Mouse (Mus musculus): ENCODE results near the gene Arhgap45. TPM values are rescaled to one million over a fixed set of nuclear protein-coding genes. Genes with fewer than 3 reads are reported as not detected.

The Arhgap45 gene
- polyA plus RNA-seq, 1 experiment from 2014 or later = 9.7 TPM

DNA sequence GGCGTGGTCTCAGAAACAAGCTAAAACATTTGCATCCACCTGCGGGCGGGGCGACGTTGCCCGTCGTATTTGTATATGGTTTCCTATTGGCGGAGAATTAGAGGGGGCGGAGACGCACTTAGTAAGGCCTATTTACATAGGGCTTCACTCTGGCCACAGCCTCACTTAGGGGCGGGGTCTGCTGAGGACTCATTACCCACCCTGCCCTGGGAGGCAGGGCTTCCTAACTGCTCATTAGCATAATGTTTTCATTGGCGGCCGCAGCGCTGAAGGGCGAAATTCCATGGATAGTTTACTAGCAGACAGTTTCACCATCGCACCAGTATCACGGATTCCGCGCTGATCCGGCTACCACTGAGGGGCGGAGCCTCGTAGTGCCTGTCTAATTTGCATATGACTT is 31.6 kb upstream of the Arhgap45 start:
- peak overlapping the region; percentile 92 for H3K9ac ChIP-seq (ENCODE audit: low read length)
- ATAC-seq (ENCODE audit: insufficient read depth, low FRiP score) = peak; percentile 93
- no peaks in the 10 kb centered on the region for H3K27me3 ChIP-seq (ENCODE audit: control insufficient read depth, insufficient read depth, low read length)
- H3K9me3 ChIP-seq (replicated peaks; ENCODE audit: control insufficient read depth, low read length) = no peaks in the 10 kb centered on the region
- WGBS = under 1% methylated on average over 22 of the region's 22 CpGs
- peak overlapping the region; percentile 98 for H3K27ac ChIP-seq (ENCODE audit: low read length)
- peak overlapping the region; percentile 90 for H3K4me2 ChIP-seq (ENCODE audit: low read depth, low read length)
- peaks cover 42% of the 10 kb centered on the region for H3K4me1 ChIP-seq (ENCODE audit: control insufficient read depth, insufficient read depth, low read length)
- no peaks in the 10 kb centered on the region for H3K36me3 ChIP-seq (ENCODE audit: control insufficient read depth, insufficient read depth, low read length)
- peak overlapping the region; percentile 72 for H3K4me3 ChIP-seq (replicated peaks; ENCODE audit: low read length)

DNA sequence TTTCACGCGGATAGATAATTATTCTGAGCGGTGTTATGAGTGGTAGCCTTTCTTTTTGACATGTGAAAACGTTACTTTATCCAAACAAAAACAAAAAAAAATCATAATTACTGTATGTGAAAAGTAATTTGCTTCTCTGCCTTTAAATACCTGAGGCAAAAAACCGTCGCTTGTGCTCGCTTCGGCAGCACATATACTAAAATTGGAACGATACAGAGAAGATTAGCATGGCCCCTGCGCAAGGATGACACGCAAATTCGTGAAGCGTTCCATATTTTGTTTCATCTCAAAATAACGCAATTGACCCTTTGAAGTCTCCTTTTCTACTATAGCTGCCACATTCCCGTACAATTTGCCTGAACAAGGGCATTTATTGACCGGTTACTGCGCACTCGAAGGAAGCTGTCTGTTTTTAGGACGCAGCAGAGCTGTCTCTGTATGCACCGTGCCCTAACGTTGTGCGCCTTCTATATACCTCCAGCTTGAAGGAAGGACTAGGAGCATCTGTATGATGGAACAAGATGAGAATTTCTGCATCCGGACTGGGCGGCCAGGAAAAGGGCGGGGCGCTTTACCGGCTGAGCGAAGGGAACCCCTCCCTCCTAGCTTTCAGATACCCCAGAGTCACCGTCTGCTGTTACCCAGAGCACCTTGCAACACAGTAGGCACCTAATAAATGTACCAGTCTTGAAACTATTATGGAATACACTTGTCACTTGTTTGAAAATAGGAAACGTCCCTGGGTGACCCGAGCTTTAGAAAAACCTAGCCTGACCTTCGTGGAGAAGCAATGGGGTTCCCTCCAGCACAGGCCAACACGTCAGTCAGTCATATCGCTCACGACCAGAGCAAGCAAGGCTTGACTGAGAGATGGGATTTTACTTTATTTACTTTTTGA is 30.9 kb upstream of the Arhgap45 start:
- no peaks in the 10 kb centered on the region for H3K36me3 ChIP-seq (ENCODE audit: control insufficient read depth, insufficient read depth, low read length)
- peak overlapping the region; percentile 90 for H3K4me2 ChIP-seq (ENCODE audit: low read depth, low read length)
- peaks cover 42% of the 10 kb centered on the region for H3K4me1 ChIP-seq (ENCODE audit: control insufficient read depth, insufficient read depth, low read length)
- H3K27ac ChIP-seq (ENCODE audit: low read length) = peak overlapping the region; percentile 98
- no peaks in the 10 kb centered on the region for H3K27me3 ChIP-seq (ENCODE audit: control insufficient read depth, insufficient read depth, low read length)
- H3K9me3 ChIP-seq (replicated peaks; ENCODE audit: control insufficient read depth, low read length) = no peaks in the 10 kb centered on the region
- ATAC-seq (ENCODE audit: insufficient read depth, low FRiP score) = no peak
- peak overlapping the region; percentile 72 for H3K4me3 ChIP-seq (replicated peaks; ENCODE audit: low read length)
- WGBS = 3% methylated on average over 35 of the region's 35 CpGs
- H3K9ac ChIP-seq (ENCODE audit: low read length) = peak overlapping the region; percentile 92

DNA sequence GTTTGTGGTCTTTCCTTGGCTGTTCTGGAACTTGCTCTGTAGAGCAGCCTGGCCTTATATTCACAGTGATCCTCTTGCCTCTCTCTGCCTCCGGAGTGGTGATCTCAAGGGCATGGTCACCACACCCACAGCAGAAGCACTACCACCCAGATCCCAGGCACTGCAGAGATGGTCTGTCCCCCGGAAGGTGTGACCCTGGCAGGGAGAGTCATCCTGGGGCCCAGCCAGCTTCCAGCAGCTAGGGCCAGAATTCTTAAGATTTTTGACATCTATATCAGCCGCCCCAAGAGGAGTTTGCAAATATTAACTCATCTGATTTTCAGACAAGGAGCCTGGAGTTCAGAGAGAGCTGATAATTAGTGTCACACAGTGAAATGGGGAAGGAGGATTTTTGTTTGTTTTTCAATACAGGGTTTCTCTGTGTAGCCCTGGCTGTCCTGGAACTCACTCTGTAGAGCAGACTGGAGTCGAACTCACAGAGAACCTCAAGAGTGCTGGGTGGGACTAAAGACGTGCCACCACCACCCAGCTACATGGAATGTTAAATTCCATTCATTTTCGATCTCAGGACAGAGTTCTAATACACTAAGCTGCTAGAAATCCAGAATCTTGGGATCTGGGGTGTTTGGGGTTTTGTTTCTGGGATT is 30.1 kb upstream of the Arhgap45 start:
- peak overlapping the region; percentile 92 for H3K9ac ChIP-seq (ENCODE audit: low read length)
- no peaks in the 10 kb centered on the region for H3K27me3 ChIP-seq (ENCODE audit: control insufficient read depth, insufficient read depth, low read length)
- peak overlapping the region; percentile 98 for H3K27ac ChIP-seq (ENCODE audit: low read length)
- ATAC-seq (ENCODE audit: insufficient read depth, low FRiP score) = no peak
- H3K4me2 ChIP-seq (ENCODE audit: low read depth, low read length) = peak overlapping the region; percentile 90
- peaks cover 7% of the 10 kb centered on the region; the same call in 1 of the 2 replicates for H3K36me3 ChIP-seq (ENCODE audit: control insufficient read depth, insufficient read depth, low read length)
- WGBS = 13% methylated on average over 6 of the region's 6 CpGs
- H3K9me3 ChIP-seq (replicated peaks; ENCODE audit: control insufficient read depth, low read length) = peaks cover 2% of the 10 kb centered on the region; the same call in 1 of the 2 replicates
- H3K4me3 ChIP-seq (replicated peaks; ENCODE audit: low read length) = peak overlapping the region; percentile 72
- H3K4me1 ChIP-seq (ENCODE audit: control insufficient read depth, insufficient read depth, low read length) = peaks cover 42% of the 10 kb centered on the region

DNA sequence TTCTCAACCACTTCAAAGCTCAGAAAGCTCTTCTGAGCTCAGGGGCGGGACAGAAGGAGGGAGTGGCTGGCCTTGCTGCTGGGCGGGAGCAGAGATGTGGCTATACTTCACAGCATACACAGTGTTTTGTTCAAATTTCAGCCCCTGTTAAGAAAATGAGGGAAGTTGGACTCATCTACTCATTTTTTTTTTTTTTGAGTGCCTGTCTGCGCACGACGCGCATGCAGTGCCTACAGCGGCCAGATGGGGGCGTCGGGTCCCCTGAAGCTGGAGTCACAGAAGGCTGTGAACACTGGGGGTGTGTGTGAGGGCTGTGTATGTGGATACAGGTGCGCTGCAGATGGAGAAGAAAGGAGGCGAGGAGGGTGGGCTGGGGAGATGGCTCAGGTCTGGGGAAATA is 29.5 kb upstream of the Arhgap45 start:
- Histone ChIP-seq H3K4me1 (ENCODE audit: control insufficient read depth, insufficient read depth, low read length) (peaks cover 42% of the 10 kb centered on the region), H3K9me3 (replicated peaks; ENCODE audit: control insufficient read depth, low read length) (peaks cover 6% of the 10 kb centered on the region; the same call in 1 of the 2 replicates), H3K9ac (ENCODE audit: low read length) (peak overlapping the region; percentile 92), H3K36me3 (ENCODE audit: control insufficient read depth, insufficient read depth, low read length) (peaks cover 11% of the 10 kb centered on the region), H3K27ac (ENCODE audit: low read length) (peak overlapping the region; percentile 98), H3K27me3 (ENCODE audit: control insufficient read depth, insufficient read depth, low read length) (no peaks in the 10 kb centered on the region), H3K4me3 (replicated peaks; ENCODE audit: low read length) (peak overlapping the region; percentile 64; the same call in 1 of the 2 replicates), H3K4me2 (ENCODE audit: low read depth, low read length) (peak overlapping the region; percentile 90)
- no peak for ATAC-seq (ENCODE audit: insufficient read depth, low FRiP score)
- WGBS = 2% methylated on average over 11 of the region's 11 CpGs

DNA sequence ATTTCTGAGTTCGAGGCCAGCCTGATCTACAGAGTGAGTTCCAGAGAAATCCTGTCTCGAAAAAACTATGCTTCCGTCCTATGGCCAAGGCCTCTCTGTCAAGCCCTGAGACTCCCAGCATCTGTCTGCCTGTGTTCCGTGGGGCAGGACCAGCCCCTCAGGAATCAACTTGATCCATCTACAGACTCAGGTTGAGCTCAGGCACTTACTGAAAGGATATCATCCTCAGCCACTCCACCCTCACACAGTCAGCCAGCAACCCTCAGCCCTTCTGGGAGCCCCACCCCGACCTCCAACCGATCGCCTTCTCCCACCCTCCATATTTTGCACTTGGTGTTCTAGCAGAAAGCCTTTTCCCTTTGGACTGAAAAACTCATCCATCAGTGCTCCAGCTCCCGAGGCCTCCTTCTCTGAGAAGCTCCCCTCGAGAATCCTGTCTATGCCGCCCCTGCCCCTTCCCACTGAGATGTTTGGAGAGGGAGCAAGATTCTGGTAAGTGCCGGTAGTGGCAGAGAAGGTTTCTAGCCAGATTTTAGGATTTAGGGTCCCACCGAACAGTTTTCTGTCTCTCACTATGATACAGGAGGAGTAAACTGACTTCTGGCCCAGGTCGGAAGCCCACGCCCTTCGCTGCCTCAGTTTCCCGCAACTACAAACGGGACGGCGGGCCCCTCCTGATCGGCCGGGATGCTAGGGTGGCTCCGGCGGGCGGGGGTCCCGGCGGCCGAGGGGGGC is 28.5 kb upstream of the Arhgap45 start:
- Histone ChIP-seq H3K27ac (ENCODE audit: low read length) (peak overlapping the region; percentile 98), H3K27me3 (ENCODE audit: control insufficient read depth, insufficient read depth, low read length) (no peaks in the 10 kb centered on the region), H3K9ac (ENCODE audit: low read length) (peak overlapping the region; percentile 92), H3K9me3 (replicated peaks; ENCODE audit: control insufficient read depth, low read length) (peaks cover 6% of the 10 kb centered on the region; the same call in 1 of the 2 replicates), H3K4me1 (ENCODE audit: control insufficient read depth, insufficient read depth, low read length) (peaks cover 36% of the 10 kb centered on the region), H3K4me3 (replicated peaks; ENCODE audit: low read length) (peak overlapping the region; percentile 64), H3K4me2 (ENCODE audit: low read depth, low read length) (peak overlapping the region; percentile 90), H3K36me3 (ENCODE audit: control insufficient read depth, insufficient read depth, low read length) (peaks cover 19% of the 10 kb centered on the region)
- no peak for ATAC-seq (ENCODE audit: insufficient read depth, low FRiP score)
- WGBS = 11% methylated on average over 27 of the region's 27 CpGs

DNA sequence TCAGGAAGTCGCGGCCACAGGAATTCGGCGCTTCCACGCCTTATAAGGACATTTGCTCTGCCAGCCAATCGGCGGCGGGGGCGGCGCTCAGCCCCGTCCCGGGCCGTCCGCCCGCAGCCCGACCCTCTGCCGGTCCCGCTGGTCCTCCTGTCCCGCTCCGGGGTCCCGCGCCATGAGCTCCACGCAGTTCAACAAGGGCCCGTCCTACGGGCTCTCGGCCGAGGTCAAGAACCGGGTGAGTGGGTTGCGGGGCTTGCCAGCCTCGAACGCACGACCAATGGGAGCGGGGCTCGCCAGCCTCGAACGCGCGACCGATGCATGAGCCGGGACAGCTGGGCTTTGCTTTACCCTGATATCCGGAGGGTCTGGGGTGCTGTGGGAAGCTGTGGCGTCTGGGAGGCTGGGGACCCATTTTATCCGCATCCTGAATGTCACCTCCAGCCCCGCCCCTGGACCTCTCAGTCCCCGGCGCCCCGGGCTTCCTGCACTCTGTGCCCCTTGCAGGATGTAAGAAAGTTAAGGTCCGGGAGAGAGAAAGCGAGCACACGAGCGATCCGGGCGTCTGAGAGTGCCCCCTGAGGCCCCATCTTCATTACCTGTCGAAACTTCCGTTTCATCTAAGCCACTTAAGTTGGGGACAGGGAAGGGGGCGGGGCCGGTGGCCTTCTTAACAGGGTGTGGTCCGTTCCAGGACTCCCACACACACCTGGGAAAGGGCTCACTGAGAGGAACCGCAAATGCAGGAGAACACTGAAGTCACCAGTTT is 27.8 kb upstream of the Arhgap45 start, which contains the start of gene Cnn2:
Gene Cnn2, plus strand, starts transcription at position 79 of the 766 bp plus-strand sequence.
- peak within 1 kb of the TSS; percentile 98 for H3K27ac ChIP-seq (ENCODE audit: low read length)
- peak within 1 kb of the TSS; percentile 64 for H3K4me3 ChIP-seq (replicated peaks; ENCODE audit: low read length)
- H3K9me3 ChIP-seq (replicated peaks; ENCODE audit: control insufficient read depth, low read length) = peaks cover 6% of the 10 kb centered on the region; the same call in 1 of the 2 replicates
- ATAC-seq (ENCODE audit: insufficient read depth, low FRiP score) = peak; percentile 16; the same call in 1 of the 2 replicates
- WGBS = under 1% methylated on average over 59 of the region's 59 CpGs
- H3K4me2 ChIP-seq (ENCODE audit: low read depth, low read length) = peak within 1 kb of the TSS; percentile 90
- H3K36me3 ChIP-seq (ENCODE audit: control insufficient read depth, insufficient read depth, low read length) = peaks cover 27% of the 10 kb centered on the region
- H3K4me1 ChIP-seq (ENCODE audit: control insufficient read depth, insufficient read depth, low read length) = peaks cover 29% of the 10 kb centered on the region
- H3K9ac ChIP-seq (ENCODE audit: low read length) = peak within 1 kb of the TSS; percentile 92
- H3K27me3 ChIP-seq (ENCODE audit: control insufficient read depth, insufficient read depth, low read length) = no peaks in the 10 kb centered on the region

DNA sequence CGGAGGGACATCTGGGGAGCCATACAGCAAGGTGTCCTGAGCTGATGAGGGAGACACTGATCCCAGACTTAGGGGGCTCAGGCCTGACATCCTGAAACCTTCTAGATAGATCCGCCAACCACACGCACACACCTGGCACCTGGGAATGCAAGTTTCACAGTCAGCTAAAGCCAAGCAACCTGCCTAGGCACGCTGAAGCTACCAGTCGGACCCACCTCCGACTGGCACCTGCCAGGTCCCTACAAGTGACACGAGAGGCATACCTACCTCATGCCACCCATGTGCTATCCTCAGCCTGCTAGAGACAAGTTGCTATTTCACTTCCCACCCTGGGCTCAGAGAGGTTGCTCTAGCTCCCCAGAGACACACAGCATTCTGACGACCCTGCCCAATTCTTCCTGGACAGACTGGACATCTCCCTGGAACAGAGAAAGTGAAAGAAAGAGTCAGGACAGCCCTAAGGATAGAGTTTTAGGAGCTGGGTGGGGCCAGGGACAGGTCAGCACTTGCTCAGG is 27.1 kb upstream of the Arhgap45 start:
- WGBS = 30% methylated on average over 8 of the region's 8 CpGs
- peak overlapping the region; percentile 64 for H3K4me3 ChIP-seq (replicated peaks; ENCODE audit: low read length)
- H3K27me3 ChIP-seq (ENCODE audit: control insufficient read depth, insufficient read depth, low read length) = no peaks in the 10 kb centered on the region
- peak overlapping the region; percentile 98 for H3K27ac ChIP-seq (ENCODE audit: low read length)
- peak overlapping the region; percentile 90 for H3K4me2 ChIP-seq (ENCODE audit: low read depth, low read length)
- peaks cover 6% of the 10 kb centered on the region; the same call in 1 of the 2 replicates for H3K9me3 ChIP-seq (replicated peaks; ENCODE audit: control insufficient read depth, low read length)
- no peak for ATAC-seq (ENCODE audit: insufficient read depth, low FRiP score)
- H3K36me3 ChIP-seq (ENCODE audit: control insufficient read depth, insufficient read depth, low read length) = peaks cover 27% of the 10 kb centered on the region
- H3K9ac ChIP-seq (ENCODE audit: low read length) = peak overlapping the region; percentile 92
- peaks cover 31% of the 10 kb centered on the region for H3K4me1 ChIP-seq (ENCODE audit: control insufficient read depth, insufficient read depth, low read length)

DNA sequence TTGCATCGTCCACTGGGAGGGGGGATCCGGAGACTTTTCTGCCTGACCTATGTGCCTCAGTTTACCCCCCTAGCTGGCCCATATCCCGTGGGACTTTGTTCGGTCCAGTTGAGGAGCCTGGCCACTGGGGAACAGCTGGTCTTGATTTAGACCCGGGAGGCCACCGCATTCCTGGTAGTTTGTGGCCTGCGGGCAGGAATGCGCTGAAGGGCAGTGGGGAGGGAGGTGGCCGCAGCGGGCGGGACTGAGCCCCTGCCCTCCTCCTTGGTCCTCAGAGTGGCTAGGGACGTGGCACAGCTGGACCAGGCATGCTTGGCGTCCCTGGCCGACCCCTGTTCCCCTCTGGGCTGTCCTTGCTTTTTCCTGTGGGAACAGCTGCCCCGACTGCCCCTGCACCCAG is 26.6 kb upstream of the Arhgap45 start:
- H3K4me2 ChIP-seq (ENCODE audit: low read depth, low read length) = peak overlapping the region; percentile 90
- no peaks in the 10 kb centered on the region for H3K27me3 ChIP-seq (ENCODE audit: control insufficient read depth, insufficient read depth, low read length)
- peaks cover 6% of the 10 kb centered on the region; the same call in 1 of the 2 replicates for H3K9me3 ChIP-seq (replicated peaks; ENCODE audit: control insufficient read depth, low read length)
- H3K4me3 ChIP-seq (replicated peaks; ENCODE audit: low read length) = peak overlapping the region; percentile 64
- H3K27ac ChIP-seq (ENCODE audit: low read length) = peak overlapping the region; percentile 98
- WGBS = 21% methylated on average over 15 of the region's 15 CpGs
- H3K4me1 ChIP-seq (ENCODE audit: control insufficient read depth, insufficient read depth, low read length) = peaks cover 32% of the 10 kb centered on the region
- ATAC-seq (ENCODE audit: insufficient read depth, low FRiP score) = no peak
- H3K9ac ChIP-seq (ENCODE audit: low read length) = peak overlapping the region; percentile 92
- peaks cover 27% of the 10 kb centered on the region for H3K36me3 ChIP-seq (ENCODE audit: control insufficient read depth, insufficient read depth, low read length)

Measured in stomach, embryonic 16.5 days (tissue).